Mouse (Mus musculus): ENCODE data around the gene Tln1.
"Not testable (repeated sequence)": the region's sequence is repeated elsewhere in the genome, so short reads cannot be mapped to it uniquely, and the experiment has no call there.

Tln1 gene

GRCm38 (mm10) chr4:43503506-43503905 is 59.0 kb downstream of the Tln1 start:
- DNase-seq, result no peak

- DNase-seq, result no peak
Measured at GRCm38 (mm10) chr4:43503041-43503440, 59.5 kb downstream of the Tln1 start.

- DNase-seq, result peak; percentile 93
Measured at GRCm38 (mm10) chr4:43499407-43500333, 62.8 kb downstream of the Tln1 start, which contains the start of gene Arhgef39. TSS of gene Arhgef39 (minus strand) at chr4:43499695.

- DNase-seq, result no peak
Measured at GRCm38 (mm10) chr4:43498983-43499382, 63.5 kb downstream of the Tln1 start.

DNA sequence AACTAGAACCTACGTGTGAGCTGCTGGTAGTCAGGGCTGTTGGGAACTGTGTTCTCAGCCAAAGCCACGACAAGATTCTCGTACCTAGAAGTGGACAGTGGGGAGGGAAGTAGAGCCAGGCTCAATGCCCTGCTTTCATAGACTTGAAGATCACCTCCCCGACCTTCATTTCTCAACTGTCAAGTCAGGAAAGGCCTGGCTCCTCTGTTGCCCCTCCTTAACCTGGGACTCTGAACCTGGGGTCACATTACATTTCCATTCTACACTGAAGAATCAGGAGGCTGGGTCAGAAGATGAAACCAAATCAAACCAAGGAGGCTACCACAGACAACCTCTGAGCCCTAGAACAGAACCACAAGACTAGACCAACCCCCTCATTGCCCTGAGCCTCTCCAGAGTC is 64.5 kb downstream of the Tln1 start:
- DNase-seq, result no peak

DNA sequence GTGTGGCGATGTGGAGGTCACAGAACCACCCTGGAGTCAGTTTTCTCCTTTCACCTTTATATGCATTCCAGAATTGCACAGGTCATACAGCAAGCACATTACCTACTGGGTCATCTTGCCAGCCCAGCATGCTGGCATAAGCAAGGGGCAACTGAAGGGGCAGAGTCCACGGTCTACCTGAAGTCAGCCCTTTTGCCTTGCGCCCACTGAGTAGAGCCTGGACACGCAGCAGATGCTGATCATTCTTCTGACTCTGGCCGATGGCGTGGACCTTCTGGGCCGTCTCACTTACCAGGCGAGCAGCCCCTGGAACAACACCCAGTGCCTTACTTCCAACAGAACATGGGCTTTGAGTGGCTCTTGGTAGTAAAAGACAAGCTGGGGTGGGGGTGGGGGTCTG is 65.1 kb downstream of the Tln1 start:
- DNase-seq, result peak; percentile 67

DNA sequence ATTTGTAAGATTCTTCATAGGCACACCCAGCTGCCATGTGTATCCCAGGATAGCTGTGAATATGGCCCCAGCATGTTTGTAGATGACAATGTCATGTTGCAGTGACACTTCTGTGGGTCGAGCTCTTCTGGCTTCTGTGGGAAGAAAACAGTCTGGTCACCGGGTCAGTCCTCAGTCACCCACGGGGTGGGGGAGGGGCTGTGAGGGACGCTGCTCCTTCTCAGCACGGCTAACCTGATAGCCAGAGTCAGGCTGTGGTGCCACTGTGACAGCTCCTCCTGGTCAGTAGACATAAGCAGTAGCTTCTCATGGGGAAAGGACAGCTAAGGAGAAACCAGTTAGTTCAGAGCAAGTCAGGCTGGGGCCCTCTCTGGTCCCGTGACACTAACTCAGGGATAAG is 65.9 kb downstream of the Tln1 start:
- no peak for DNase-seq

- no peak for DNase-seq
Measured at GRCm38 (mm10) chr4:43493846-43494240, 68.6 kb downstream of the Tln1 start.

DNA sequence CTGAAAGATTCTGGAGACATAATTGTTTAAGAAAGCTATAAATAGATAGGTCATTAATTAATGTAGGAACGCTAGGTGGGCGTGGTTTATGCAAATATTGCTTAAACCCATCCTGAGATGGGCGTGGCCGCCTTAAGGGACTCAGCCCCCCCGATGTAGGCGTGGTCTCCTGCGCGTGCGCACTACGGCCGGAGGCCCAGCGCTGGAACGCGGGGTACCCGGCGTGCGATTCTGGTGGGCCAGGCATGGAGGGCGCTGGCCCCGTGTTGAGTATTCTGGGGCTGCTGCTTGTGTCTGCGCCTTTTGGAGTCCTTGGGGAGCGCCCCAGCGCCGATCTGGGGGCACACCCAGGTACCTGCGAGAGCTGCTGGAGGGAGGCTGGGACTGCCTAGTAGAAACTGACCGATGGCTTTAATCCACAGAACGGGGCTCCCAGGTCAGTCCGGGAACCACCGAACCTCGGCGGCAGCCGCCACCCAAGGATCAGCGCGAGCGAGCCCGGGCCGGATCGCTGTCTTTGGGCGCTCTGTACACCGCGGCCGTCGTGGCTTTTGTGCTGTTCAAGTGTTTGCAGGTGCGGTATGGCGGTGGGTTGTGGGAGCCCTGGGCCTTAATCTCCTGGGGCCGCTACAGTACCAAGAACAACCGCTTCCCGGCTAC is 69.2 kb downstream of the Tln1 start:
- DNase-seq, result peak; percentile 99

DNA sequence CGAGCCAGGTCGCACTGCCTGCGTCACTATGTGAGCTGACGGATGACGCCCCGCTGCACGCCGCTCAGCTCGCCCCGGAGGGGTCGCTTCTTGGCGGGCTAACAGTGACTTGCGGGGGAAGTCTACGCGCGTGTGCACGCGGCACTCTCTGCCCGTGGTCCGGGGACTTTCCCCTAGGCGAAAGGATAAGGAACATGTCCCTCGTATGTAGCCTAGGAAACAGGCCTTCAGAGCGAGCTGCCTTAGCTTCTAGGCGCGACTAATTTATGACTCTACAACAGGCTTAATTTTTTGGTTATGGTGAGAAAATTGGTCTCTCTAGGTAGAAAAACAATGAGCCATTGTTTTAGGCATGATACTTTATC is 69.7 kb downstream of the Tln1 start, which contains the start of gene Ccdc107:
Gene Ccdc107 (plus strand): TSS at position 80 of the 365 bp plus-strand sequence.
- DNase-seq, result peak; percentile 96

- no peak for DNase-seq
Measured at GRCm38 (mm10) chr4:43492101-43492820, 70.2 kb downstream of the Tln1 start.

GRCm38 (mm10) chr4:43490801-43491200 is 71.7 kb downstream of the Tln1 start:
- DNase-seq, result no peak

DNA sequence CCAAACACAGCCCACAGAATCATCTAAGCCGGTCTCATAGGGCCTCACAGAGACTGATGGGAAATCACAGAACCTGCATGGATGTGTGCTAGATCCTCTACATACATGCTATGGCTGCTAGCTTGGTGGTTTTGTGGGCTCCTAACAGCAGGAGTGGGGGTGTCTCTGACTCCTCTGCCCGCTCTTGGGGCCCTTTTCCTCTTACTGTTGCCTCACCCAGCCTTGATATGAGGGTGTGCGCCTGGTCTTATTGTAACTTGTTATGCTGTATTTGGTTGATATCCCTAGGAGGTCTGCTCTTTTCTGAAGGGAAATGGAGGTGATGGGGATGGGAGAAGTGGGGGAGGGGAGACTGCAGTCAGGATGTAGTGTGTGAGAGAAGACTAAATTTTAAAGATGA is 72.9 kb downstream of the Tln1 start:
- no peak for DNase-seq

GRCm38 (mm10) chr4:43485666-43486065 is 76.8 kb downstream of the Tln1 start:
- DNase-seq, result not testable (repeated sequence)

DNA sequence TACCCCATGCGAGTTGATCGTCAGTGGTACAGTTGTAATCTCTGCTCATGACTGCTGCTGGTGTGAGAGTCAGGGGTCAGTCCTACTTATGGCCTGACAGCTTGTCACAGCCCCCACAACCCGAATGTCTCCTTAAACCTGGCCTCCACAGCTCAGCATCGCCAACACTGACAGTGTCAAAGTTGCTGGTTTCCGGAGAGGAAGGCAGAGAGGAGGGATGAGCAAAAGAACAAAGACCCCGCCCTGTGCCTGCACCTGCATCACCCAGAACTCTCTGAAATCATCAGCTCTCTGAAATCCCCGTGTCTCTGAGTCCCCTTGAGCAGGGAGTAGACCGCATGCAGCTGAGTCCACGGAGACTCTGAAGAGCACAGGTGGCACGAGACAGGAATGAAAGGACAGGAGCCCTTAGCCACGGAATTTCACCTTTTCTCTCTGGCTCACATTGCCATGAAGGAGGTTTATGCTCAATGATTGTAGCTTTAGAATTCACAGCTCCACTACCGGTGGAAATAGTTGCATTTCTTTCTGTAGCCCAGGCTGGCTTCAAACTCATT is 78.9 kb downstream of the Tln1 start, which contains the start of gene Sit1:
Gene Sit1 (minus strand): TSS at position 200 of the 557 bp plus-strand sequence.
- no peak for DNase-seq

DNA sequence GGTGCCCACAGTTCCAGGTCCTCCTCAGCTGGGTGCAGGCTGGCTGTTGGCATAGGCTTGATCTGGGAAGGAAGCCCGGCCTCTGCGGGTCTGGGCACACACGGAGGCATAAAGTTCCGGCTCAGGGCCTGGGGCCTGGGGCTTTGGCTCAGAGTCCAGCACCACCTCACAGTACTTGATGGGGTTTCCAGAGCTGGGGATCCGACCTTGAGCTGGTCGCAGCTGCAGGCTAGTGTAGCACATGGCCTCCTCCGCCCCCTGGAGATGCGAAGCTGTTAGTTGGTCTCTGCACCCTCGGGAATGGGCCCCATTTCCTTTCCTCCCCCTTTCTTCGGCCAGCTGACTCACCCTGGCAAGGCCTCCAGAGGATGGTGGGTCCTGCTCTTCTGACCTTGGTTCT is 79.9 kb downstream of the Tln1 start:
- no peak for DNase-seq

DNA sequence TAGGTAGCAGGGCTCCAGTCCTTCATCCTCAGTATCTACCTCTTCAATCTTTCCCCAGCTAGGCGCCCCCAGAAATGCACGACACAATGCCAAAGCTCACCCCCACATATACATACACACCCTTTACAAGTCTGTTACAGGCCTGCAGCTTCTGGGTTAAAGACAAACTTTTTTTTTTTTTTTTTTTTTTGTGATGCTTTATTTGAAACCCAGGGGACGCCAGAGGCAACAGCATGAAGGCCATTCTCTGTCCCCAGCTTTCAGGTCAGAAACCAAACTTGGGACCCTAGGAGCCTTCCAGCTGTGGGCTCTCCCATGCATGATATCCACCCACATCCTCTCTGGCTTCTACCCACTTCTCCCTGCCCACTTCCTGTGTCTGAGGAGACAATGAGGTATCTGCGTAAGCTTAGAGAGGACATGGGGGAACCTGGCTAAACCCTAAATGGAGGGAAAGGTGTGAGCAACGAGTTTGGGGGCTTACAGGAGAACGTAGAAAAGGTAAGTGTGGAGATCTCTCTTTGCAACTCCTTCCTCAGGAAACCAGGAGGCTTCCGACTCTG is 80.5 kb downstream of the Tln1 start:
- no peak for DNase-seq
